Mouse (Mus musculus) c-Kit-positive CD71-negative TER-119-negative erythroid progenitor cells, embryonic 14.5 days (primary cell): ENCODE measurements at regions not wholly inside any gene's neighbourhood (a gene's known extent, or its start where the extent isn't known, plus 50 kb on each side); places are given as distances from the start of the nearest gene placed in this dataset.

Experiments
- DNase-seq: peaks from one replicate; pipeline ENCODE4 v3.0.0-alpha.2; 2013; ENCODE audit warnings: low read depth

GRCm38 (mm10) chr9:87964508-87964907 is 233.4 kb upstream of the Tbx18 start:
- DNase-seq, result no peak

GRCm38 (mm10) chr9:87965103-87965780 is 234.2 kb upstream of the Tbx18 start:
- DNase-seq, result no peak

- DNase-seq, result no peak
These were observed 237.4 kb upstream of the Tbx18 start for GRCm38 (mm10) chr9:87968190-87969082.

- DNase-seq, result no peak
These were observed 239.5 kb upstream of the Tbx18 start for GRCm38 (mm10) chr9:87970586-87970985.

GRCm38 (mm10) chr9:87971791-87972190 is 240.7 kb upstream of the Tbx18 start:
- DNase-seq, result no peak

- DNase-seq, result no peak
These were observed 242.5 kb upstream of the Tbx18 start for GRCm38 (mm10) chr9:87973531-87973930.

GRCm38 (mm10) chr9:87984910-87985309 is 253.8 kb upstream of the Tbx18 start:
- no peak for DNase-seq

- DNase-seq, result no peak
These were observed 254.4 kb upstream of the Tbx18 start for GRCm38 (mm10) chr9:87985439-87985838.

GRCm38 (mm10) chr9:88005945-88006700 is 275.1 kb upstream of the Tbx18 start:
- DNase-seq, result no peak

GRCm38 (mm10) chr9:88023752-88024151 is 292.7 kb upstream of the Tbx18 start:
- no peak for DNase-seq

GRCm38 (mm10) chr9:88025936-88026335 is 294.9 kb upstream of the Tbx18 start:
- no peak for DNase-seq

- DNase-seq, result no peak
These were observed 296.4 kb upstream of the Nt5e start for GRCm38 (mm10) chr9:88030509-88031148.

GRCm38 (mm10) chr9:88037560-88037959 is 289.4 kb upstream of the Nt5e start:
- DNase-seq, result no peak

- DNase-seq, result no peak
These were observed 277.7 kb upstream of the Nt5e start for GRCm38 (mm10) chr9:88049270-88049669.

GRCm38 (mm10) chr9:88049792-88050191 is 277.2 kb upstream of the Nt5e start:
- DNase-seq, result no peak

- DNase-seq, result no peak
These were observed 268.4 kb upstream of the Nt5e start for GRCm38 (mm10) chr9:88058551-88058950.

GRCm38 (mm10) chr9:88059005-88059404 is 268.0 kb upstream of the Nt5e start:
- no peak for DNase-seq

- DNase-seq, result no peak
These were observed 262.9 kb upstream of the Nt5e start for GRCm38 (mm10) chr9:88063973-88064676.

- DNase-seq, result no peak
These were observed 261.9 kb upstream of the Nt5e start for GRCm38 (mm10) chr9:88065057-88065456.

- no peak for DNase-seq
These were observed 261.2 kb upstream of the Nt5e start for GRCm38 (mm10) chr9:88065777-88066176.

- DNase-seq, result no peak
These were observed 258.7 kb upstream of the Nt5e start for GRCm38 (mm10) chr9:88068322-88068721.
